Mouse (Mus musculus): ENCODE results near the gene Tmed4. TPM values are rescaled to one million over a fixed set of nuclear protein-coding genes. Genes with fewer than 3 reads are reported as not detected.
A peak's percentile ranks its signal among the peaks of the same experiment; 100 is the strongest.

The Tmed4 gene
- 40.7 and 42.5 TPM in 2 replicates for polyA plus RNA-seq (2015; fragmentation: Nextera tagmentation; extraction: Ambion mirVana)

GRCm38 (mm10) chr11:6274387-6275093 lies at the start of gene Tmed4:
TSS of gene Tmed4 (minus strand) at chr11:6274870.
- Histone ChIP-seq H3K36me3 (ENCODE audit: control insufficient read depth, insufficient read depth) (peaks cover 9% of the 10 kb centered on the region), H3K27me3 (ENCODE audit: control insufficient read depth, insufficient read depth, low read depth, low read length) (no peaks in the 10 kb centered on the region), H3K4me2 (ENCODE audit: low read depth, low read length) (peak within 1 kb of the TSS; percentile 67), H3K27ac (ENCODE audit: low read length) (peak within 1 kb of the TSS; percentile 76), H3K4me3 (ENCODE audit: low read depth, low read length) (peak within 1 kb of the TSS; percentile 77), H3K4me1 (ENCODE audit: control insufficient read depth, low read depth, low read length) (peaks cover 16% of the 10 kb centered on the region), H3K9me3 (replicated peaks; ENCODE audit: control insufficient read depth, low read length) (no peaks in the 10 kb centered on the region), H3K9ac (ENCODE audit: low read depth, low read length) (peak within 1 kb of the TSS; percentile 84)
- WGBS (ENCODE audit: insufficient replicate concordance): under 1% methylated on average over 39 of the region's 39 CpGs
- peak; percentile 97 for ATAC-seq (ENCODE audit: low read depth)

DNA sequence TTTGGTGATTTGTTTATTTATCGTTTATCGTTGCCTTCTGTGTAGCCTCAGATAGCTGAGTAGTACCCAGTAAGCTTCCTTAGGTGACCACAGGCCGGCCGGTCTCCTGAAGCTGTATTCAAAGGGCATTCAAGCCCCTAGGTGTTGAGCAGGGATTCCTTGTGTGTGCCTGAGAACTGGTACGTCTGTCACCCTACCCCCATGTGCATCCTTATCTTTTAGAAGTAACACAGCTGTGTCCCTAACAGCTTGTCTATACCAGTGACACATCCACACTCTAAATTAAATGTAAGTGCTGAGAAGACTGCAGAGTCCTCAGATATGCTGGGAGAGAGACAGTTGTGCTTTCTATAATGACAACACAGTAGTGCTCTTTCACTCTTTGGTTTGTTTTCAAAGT lies 48.7 kb upstream of the Tmed4 start:
- WGBS (ENCODE audit: insufficient replicate concordance): 76% methylated on average over 5 of the region's 5 CpGs
- Histone ChIP-seq H3K9ac (ENCODE audit: low read depth, low read length) (no peak overlapping the region), H3K36me3 (ENCODE audit: control insufficient read depth, insufficient read depth) (peaks cover 12% of the 10 kb centered on the region), H3K27ac (ENCODE audit: low read length) (no peak overlapping the region), H3K4me1 (ENCODE audit: control insufficient read depth, low read depth, low read length) (no peaks in the 10 kb centered on the region), H3K4me2 (ENCODE audit: low read depth, low read length) (no peak overlapping the region), H3K27me3 (ENCODE audit: control insufficient read depth, insufficient read depth, low read depth, low read length) (no peaks in the 10 kb centered on the region), H3K4me3 (ENCODE audit: low read depth, low read length) (no peak overlapping the region), H3K9me3 (replicated peaks; ENCODE audit: control insufficient read depth, low read length) (no peaks in the 10 kb centered on the region)
- ATAC-seq (ENCODE audit: low read depth): no peak

DNA sequence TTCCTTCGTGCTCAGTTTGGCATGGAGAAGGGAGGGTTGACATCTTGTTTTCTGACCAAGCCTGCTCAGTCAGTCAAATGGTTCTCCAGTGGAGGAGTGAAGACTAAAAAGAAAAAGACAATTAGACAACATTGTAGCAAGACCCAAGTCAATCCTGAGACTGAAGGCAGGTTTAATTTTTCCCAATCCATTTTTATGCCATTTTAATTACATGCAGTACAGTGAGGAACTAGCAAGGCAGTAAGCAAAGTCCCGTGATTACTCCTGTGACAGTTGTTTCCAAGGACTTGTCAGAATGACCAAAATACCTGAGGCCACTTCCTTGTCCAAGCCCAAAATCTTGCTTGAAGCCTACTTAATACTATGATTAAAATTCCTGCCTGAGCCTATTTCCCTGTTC lies 47.4 kb upstream of the Tmed4 start:
- WGBS (ENCODE audit: insufficient replicate concordance): 83% methylated on average over 2 of the region's 2 CpGs
- Histone ChIP-seq H3K27ac (ENCODE audit: low read length) (no peak overlapping the region), H3K9me3 (replicated peaks; ENCODE audit: control insufficient read depth, low read length) (no peaks in the 10 kb centered on the region), H3K9ac (ENCODE audit: low read depth, low read length) (no peak overlapping the region), H3K4me1 (ENCODE audit: control insufficient read depth, low read depth, low read length) (no peaks in the 10 kb centered on the region), H3K27me3 (ENCODE audit: control insufficient read depth, insufficient read depth, low read depth, low read length) (no peaks in the 10 kb centered on the region), H3K36me3 (ENCODE audit: control insufficient read depth, insufficient read depth) (peaks cover 22% of the 10 kb centered on the region), H3K4me2 (ENCODE audit: low read depth, low read length) (no peak overlapping the region), H3K4me3 (ENCODE audit: low read depth, low read length) (no peak overlapping the region)
- no peak for ATAC-seq (ENCODE audit: low read depth)

DNA sequence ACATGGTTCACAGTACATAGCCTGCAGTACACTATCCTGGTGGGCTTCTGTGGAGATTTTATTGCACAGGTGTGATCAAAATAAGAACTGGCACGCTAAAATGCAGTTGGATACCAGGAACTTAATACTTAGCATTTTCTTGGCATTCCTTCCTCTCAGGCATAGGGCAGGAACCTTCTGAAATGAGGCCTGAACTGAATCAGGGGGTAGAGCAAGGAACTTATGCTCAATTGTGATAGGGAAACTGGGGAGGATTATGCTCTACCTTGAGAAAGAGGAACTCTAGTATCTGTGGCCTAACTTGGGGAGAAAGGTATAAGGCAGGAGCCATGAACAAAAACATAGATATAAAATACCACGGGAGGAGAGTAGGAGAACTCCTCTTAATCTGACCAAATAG lies 44.7 kb upstream of the Tmed4 start:
- no peak overlapping the region for H3K4me2 ChIP-seq (ENCODE audit: low read depth, low read length)
- no peak overlapping the region for H3K9ac ChIP-seq (ENCODE audit: low read depth, low read length)
- 57% methylated on average over 2 of the region's 2 CpGs for WGBS (ENCODE audit: insufficient replicate concordance)
- no peak for ATAC-seq (ENCODE audit: low read depth)
- no peaks in the 10 kb centered on the region for H3K4me1 ChIP-seq (ENCODE audit: control insufficient read depth, low read depth, low read length)
- H3K27me3 ChIP-seq (ENCODE audit: control insufficient read depth, insufficient read depth, low read depth, low read length): no peaks in the 10 kb centered on the region
- no peak overlapping the region for H3K27ac ChIP-seq (ENCODE audit: low read length)
- H3K9me3 ChIP-seq (replicated peaks; ENCODE audit: control insufficient read depth, low read length): no peaks in the 10 kb centered on the region
- no peak overlapping the region for H3K4me3 ChIP-seq (ENCODE audit: low read depth, low read length)
- peaks cover 39% of the 10 kb centered on the region for H3K36me3 ChIP-seq (ENCODE audit: control insufficient read depth, insufficient read depth)

DNA sequence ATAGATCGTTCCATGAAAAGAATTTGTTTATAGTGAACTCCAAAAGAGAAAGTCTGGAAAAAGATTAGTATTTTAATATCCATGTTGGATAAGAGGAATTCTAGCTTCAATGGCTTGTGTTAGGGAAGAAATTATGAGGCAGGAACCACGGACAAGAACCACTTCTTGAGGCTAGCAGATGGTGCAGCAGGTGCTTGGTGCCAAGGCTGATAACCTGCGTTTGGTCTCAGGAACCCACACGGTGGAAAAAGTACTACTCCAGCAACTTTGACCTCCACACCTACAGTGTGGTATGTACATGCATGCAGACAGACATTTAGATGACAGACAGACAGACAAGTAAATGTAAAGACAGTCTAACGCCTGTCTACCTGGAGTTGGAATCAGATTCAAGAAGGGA lies 43.9 kb upstream of the Tmed4 start:
- H3K4me3 ChIP-seq (ENCODE audit: low read depth, low read length): no peak overlapping the region
- no peaks in the 10 kb centered on the region for H3K9me3 ChIP-seq (replicated peaks; ENCODE audit: control insufficient read depth, low read length)
- no peak overlapping the region for H3K27ac ChIP-seq (ENCODE audit: low read length)
- no peak for ATAC-seq (ENCODE audit: low read depth)
- peaks cover 47% of the 10 kb centered on the region for H3K36me3 ChIP-seq (ENCODE audit: control insufficient read depth, insufficient read depth)
- H3K4me1 ChIP-seq (ENCODE audit: control insufficient read depth, low read depth, low read length): no peaks in the 10 kb centered on the region
- WGBS (ENCODE audit: insufficient replicate concordance): 81% methylated on average over 5 of the region's 5 CpGs
- H3K4me2 ChIP-seq (ENCODE audit: low read depth, low read length): no peak overlapping the region
- H3K27me3 ChIP-seq (ENCODE audit: control insufficient read depth, insufficient read depth, low read depth, low read length): no peaks in the 10 kb centered on the region
- H3K9ac ChIP-seq (ENCODE audit: low read depth, low read length): no peak overlapping the region

DNA sequence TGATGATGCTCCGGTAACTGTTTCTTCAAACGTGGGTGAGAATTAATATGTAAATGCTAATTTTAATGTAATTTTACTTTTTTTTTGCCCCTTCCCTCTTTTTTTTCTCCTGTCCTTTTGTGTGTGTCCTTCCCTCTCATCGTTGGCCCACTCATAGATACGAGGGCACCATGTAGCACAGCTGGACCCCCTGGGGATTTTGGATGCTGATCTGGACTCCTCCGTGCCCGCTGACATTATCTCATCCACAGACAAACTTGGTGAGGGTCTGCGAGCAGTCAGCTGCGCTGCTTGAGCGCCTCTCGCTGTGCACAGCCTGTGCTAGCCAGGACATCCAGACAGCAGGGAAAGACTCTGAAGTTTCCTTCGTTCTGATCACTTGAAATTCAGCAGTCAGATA lies 42.2 kb upstream of the Tmed4 start:
- WGBS (ENCODE audit: insufficient replicate concordance): 90% methylated on average over 11 of the region's 11 CpGs
- H3K4me3 ChIP-seq (ENCODE audit: low read depth, low read length): no peak overlapping the region
- H3K4me2 ChIP-seq (ENCODE audit: low read depth, low read length): no peak overlapping the region
- no peak for ATAC-seq (ENCODE audit: low read depth)
- H3K4me1 ChIP-seq (ENCODE audit: control insufficient read depth, low read depth, low read length): no peaks in the 10 kb centered on the region
- no peaks in the 10 kb centered on the region for H3K27me3 ChIP-seq (ENCODE audit: control insufficient read depth, insufficient read depth, low read depth, low read length)
- no peak overlapping the region for H3K27ac ChIP-seq (ENCODE audit: low read length)
- H3K9ac ChIP-seq (ENCODE audit: low read depth, low read length): no peak overlapping the region
- peaks cover 47% of the 10 kb centered on the region for H3K36me3 ChIP-seq (ENCODE audit: control insufficient read depth, insufficient read depth)
- no peaks in the 10 kb centered on the region for H3K9me3 ChIP-seq (replicated peaks; ENCODE audit: control insufficient read depth, low read length)

GRCm38 (mm10) chr11:6313874-6314406 lies 39.3 kb upstream of the Tmed4 start:
- H3K27ac ChIP-seq (ENCODE audit: low read length): no peak overlapping the region
- no peak overlapping the region for H3K4me3 ChIP-seq (ENCODE audit: low read depth, low read length)
- H3K36me3 ChIP-seq (ENCODE audit: control insufficient read depth, insufficient read depth): peaks cover 42% of the 10 kb centered on the region
- no peak overlapping the region for H3K9ac ChIP-seq (ENCODE audit: low read depth, low read length)
- WGBS (ENCODE audit: insufficient replicate concordance): 80% methylated on average over 7 of the region's 7 CpGs
- ATAC-seq (ENCODE audit: low read depth): no peak
- no peaks in the 10 kb centered on the region for H3K27me3 ChIP-seq (ENCODE audit: control insufficient read depth, insufficient read depth, low read depth, low read length)
- no peak overlapping the region for H3K4me2 ChIP-seq (ENCODE audit: low read depth, low read length)
- no peaks in the 10 kb centered on the region for H3K4me1 ChIP-seq (ENCODE audit: control insufficient read depth, low read depth, low read length)
- H3K9me3 ChIP-seq (replicated peaks; ENCODE audit: control insufficient read depth, low read length): no peaks in the 10 kb centered on the region

GRCm38 (mm10) chr11:6308181-6308580 lies 33.5 kb upstream of the Tmed4 start:
- no peaks in the 10 kb centered on the region for H3K4me1 ChIP-seq (ENCODE audit: control insufficient read depth, low read depth, low read length)
- no peak overlapping the region for H3K9ac ChIP-seq (ENCODE audit: low read depth, low read length)
- H3K9me3 ChIP-seq (replicated peaks; ENCODE audit: control insufficient read depth, low read length): no peaks in the 10 kb centered on the region
- H3K36me3 ChIP-seq (ENCODE audit: control insufficient read depth, insufficient read depth): peaks cover 10% of the 10 kb centered on the region
- H3K27ac ChIP-seq (ENCODE audit: low read length): no peak overlapping the region
- no peak overlapping the region for H3K4me3 ChIP-seq (ENCODE audit: low read depth, low read length)
- H3K4me2 ChIP-seq (ENCODE audit: low read depth, low read length): no peak overlapping the region
- no peaks in the 10 kb centered on the region for H3K27me3 ChIP-seq (ENCODE audit: control insufficient read depth, insufficient read depth, low read depth, low read length)
- ATAC-seq (ENCODE audit: low read depth): no peak
- 89% methylated on average over 4 of the region's 4 CpGs for WGBS (ENCODE audit: insufficient replicate concordance)

- no peak overlapping the region for H3K4me3 ChIP-seq (ENCODE audit: low read depth, low read length)
- H3K36me3 ChIP-seq (ENCODE audit: control insufficient read depth, insufficient read depth): peaks cover 15% of the 10 kb centered on the region
- no peak overlapping the region for H3K27ac ChIP-seq (ENCODE audit: low read length)
- H3K27me3 ChIP-seq (ENCODE audit: control insufficient read depth, insufficient read depth, low read depth, low read length): no peaks in the 10 kb centered on the region
- no peaks in the 10 kb centered on the region for H3K4me1 ChIP-seq (ENCODE audit: control insufficient read depth, low read depth, low read length)
- no peak overlapping the region for H3K4me2 ChIP-seq (ENCODE audit: low read depth, low read length)
- no peak overlapping the region for H3K9ac ChIP-seq (ENCODE audit: low read depth, low read length)
- WGBS (ENCODE audit: insufficient replicate concordance): 56% methylated on average over 1 of the region's 1 CpGs
- H3K9me3 ChIP-seq (replicated peaks; ENCODE audit: control insufficient read depth, low read length): no peaks in the 10 kb centered on the region
- ATAC-seq (ENCODE audit: low read depth): no peak
Measured at GRCm38 (mm10) chr11:6305943-6306430, 31.3 kb upstream of the Tmed4 start.
